Mouse (Mus musculus) mouse embryonic stem cell (cell line): ENCODE measurements at regions not wholly inside any gene's neighbourhood (a gene's known extent, or its start where the extent isn't known, plus 50 kb on each side); places are given as distances from the start of the nearest gene placed in this dataset.

Experiments used
- in situ Hi-C, 2 experiments: fragments of 300-500 bp; cut with MboI; formaldehyde crosslinking; loops; 1 replicate in 1 of 2; 3 replicates in 1 of 2; pipeline ENCODE4 v1.14.3; 2019 to 2020; ENCODE audit warnings: low sequenced_read_pairs in 2 of 2, low pct_unique_long_range_greater_than_20kb in 1 of 2, mixed read lengths in 1 of 2; ENCODE audit not compliant: unreplicated experiment in 1 of 2

GRCm38 (mm10) chr1:35749603-35750002 lies 318.6 kb upstream of the Hs6st1 start:
- in situ Hi-C loops = loop anchor here in 1 of 2 experiments (25.0 kb wide), 1 partner anchor 388 kb away; no protein-coding TSS in a partner anchor

DNA sequence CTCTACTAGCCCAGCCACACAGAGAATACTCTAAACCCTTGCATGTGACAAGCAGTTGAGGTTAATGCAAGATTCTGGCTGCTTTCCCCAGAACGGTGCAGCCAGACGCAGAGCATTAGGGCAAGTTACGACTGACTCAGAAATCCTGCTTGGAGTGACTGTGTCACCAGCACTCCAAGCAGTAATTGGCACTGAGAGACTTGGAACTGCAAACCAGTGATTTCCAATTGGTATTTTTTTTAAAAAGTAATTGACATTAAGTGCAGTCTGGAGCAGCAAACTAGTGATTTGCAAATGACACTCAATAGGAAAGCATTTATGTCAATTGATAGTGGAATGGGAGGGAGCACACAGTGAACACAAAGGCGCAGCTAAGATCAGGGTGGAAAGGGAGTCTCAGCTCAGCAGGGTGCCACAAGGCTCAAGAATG lies 318.1 kb upstream of the Hs6st1 start:
- in situ Hi-C loops = no loop called here

- in situ Hi-C loops = no loop called here
These were observed 315.6 kb upstream of the Hs6st1 start for GRCm38 (mm10) chr1:35752636-35753035.

GRCm38 (mm10) chr1:35754170-35754569 lies 314.0 kb upstream of the Hs6st1 start:
- in situ Hi-C loops = no loop called here

- in situ Hi-C loops = no loop called here
These were observed 309.2 kb upstream of the Hs6st1 start for GRCm38 (mm10) chr1:35759010-35759409.

- in situ Hi-C loops = no loop called here
These were observed 308.6 kb upstream of the Hs6st1 start for GRCm38 (mm10) chr1:35759600-35759999.

DNA sequence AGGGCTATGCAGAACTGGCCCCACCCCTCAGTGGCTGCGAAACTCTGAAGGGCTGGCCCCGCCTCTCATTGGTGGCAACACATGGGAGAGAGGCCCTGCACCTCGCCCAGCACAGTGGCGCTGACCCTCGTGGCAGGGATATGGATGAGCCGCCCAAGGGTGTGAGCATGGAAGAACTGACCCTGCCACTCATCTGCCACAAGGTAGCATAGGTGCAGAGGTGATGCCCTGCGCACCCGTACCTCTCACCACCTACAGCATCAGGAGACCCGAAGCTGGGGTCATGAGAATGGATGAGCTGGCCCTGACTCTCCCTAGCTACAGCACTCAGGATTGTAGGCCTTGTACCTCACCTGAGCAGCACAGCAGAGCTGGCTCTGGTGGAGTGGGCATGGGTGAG lies 305.1 kb upstream of the Hs6st1 start:
- in situ Hi-C loops = no loop called here

DNA sequence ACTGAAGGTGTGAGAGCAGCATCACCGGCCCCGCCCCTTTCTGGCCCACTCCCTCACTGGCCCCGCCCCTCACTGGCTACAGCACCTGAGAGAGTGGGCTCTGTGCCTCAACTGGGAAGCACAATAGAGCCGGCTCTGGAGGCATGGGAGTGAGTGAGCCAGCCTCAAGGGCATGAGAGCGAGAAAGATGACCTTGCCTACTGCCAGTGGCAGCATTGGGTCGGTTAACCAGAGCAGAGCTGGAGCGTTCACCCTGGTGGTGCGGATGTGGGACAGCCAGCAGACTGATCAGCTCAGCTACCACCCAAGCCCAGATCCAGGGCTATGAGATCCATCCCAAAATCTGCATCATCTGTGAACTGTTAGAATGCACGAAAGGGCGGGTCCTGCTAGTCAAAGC lies 304.7 kb upstream of the Hs6st1 start:
- in situ Hi-C loops = no loop called here

DNA sequence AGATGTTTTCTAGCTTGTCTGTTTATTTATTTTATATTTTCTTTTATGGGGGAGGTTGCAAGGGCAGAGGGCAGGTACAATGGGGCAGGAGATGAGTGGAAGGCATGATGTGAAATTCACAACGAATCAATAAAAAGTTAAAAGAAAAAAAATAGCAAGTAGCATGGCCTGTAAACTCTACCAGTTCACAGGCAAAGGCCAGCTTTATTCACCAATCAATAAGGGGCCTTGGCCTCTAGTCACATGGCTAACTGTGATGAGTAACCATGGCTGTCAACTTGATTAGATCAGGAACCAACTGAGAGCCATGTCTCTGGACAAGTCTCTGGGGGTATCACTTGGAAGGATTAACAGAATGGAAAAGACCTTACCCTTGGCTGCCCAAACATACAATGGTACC lies 304.1 kb upstream of the Hs6st1 start:
- in situ Hi-C loops = no loop called here

- in situ Hi-C loops = no loop called here
These were observed 302.5 kb upstream of the Hs6st1 start for GRCm38 (mm10) chr1:35765692-35766091.

DNA sequence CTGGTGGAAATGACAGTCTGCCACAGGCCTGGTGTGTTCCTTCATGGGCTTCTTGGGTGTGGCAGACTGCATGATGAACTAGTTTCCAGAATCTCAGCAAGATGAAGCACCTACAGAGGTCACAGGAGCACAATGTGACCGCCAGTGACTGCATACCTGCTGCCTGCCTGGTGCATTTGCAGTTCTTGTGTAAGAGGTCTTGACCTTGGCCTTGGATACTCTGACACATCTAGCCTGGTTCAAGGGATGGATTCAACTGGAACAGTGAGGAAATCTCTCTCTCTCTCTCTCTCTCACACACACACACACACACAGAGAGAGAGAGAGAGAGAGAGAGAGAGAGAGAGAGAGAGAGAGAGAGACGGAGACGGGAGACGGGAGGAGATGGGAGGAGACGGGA lies 301.9 kb upstream of the Hs6st1 start:
- in situ Hi-C loops = no loop called here

- in situ Hi-C loops = no loop called here
These were observed 295.6 kb upstream of the Hs6st1 start for GRCm38 (mm10) chr1:35772567-35772966.

DNA sequence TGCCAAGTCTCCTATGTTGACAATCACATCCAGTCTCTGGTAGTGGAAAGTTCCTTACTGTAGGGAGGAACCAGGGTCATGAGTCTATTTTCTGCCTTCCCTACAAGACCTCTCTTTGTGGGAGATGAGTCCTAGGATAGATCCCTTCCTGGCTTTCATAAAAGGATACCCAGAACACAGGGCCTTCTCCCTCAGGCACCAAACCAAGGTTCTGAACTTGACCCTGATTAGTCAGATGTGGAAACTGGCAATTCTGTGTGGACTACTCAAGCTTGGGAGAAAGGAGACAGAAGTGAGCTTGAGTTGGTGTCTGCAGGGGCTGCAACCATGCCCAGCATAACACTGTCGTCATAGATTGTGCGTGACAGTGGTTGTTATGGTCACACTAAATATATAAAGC lies 293.6 kb upstream of the Hs6st1 start:
- in situ Hi-C loops = no loop called here

GRCm38 (mm10) chr1:35782668-35783067 lies 285.5 kb upstream of the Hs6st1 start:
- in situ Hi-C loops = no loop called here

GRCm38 (mm10) chr1:35783427-35783826 lies 284.8 kb upstream of the Hs6st1 start:
- in situ Hi-C loops = no loop called here

DNA sequence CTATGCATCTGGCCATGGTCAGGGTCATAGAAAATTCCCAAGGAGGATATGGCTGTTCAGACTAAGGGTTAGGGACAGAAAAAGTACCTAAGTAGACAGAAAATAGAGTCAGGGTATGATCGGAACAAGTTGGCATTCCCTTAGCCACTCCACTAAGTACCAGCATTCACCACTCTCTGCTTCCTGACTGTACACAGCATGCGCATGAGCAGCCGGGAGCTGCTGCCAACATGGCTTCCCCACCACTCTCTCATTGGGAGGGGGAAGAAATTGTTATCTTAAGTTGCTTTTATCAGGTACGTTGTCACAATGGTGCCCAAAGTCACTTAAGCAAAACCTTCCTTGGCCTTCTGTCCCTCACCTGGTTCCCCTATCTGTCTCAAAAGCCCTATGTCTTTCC lies 282.0 kb upstream of the Hs6st1 start:
- in situ Hi-C loops = no loop called here

DNA sequence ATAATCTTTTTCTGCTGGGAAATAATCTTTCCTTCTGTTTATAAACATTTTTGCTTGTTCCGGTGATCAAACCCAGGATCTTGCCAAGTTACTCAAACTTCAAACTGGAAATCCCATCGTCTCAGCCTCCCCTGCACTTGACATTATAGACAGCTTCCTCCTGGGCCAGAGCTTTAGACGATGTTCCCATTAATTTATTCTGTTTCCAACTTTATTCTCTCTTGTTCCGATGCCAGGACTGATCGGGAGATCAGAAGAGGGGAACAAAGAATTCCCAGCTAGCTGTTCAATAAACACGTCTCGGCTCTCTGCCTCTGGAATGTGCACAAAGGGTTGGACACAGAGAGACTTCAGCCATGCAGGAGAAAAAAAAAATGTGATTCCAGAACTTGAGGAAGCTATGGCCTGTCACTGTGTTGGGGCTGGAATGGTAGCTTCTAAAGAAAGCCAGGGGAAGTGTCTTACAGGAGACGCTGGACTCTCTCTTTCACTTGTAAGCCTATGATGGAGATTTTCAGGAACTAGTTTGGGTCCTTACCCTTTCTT lies 281.5 kb upstream of the Hs6st1 start:
- in situ Hi-C loops = no loop called here

GRCm38 (mm10) chr1:35797064-35797463 lies 271.1 kb upstream of the Hs6st1 start:
- in situ Hi-C loops = no loop called here

- in situ Hi-C loops = no loop called here
These were observed 270.7 kb upstream of the Hs6st1 start for GRCm38 (mm10) chr1:35797526-35797925.

DNA sequence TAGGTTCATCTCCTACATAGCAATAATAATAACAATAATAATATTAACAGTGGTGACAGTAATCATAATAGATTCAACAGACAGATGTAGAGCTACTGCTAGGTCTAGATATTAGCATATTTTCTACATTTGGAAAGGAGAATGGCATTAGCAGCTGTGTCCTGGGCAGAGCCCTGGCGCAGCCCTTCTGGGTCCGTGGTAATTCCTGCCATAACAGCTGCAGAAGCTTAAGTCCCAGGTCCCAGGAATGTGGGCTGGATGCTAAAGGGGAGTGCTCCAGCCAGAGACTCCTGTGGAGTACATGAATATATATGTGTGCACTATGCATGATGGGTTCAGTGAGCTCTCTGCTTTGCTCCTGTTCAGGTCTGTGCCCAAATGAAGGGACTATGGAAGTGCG lies 262.7 kb upstream of the Hs6st1 start:
- in situ Hi-C loops = no loop called here

DNA sequence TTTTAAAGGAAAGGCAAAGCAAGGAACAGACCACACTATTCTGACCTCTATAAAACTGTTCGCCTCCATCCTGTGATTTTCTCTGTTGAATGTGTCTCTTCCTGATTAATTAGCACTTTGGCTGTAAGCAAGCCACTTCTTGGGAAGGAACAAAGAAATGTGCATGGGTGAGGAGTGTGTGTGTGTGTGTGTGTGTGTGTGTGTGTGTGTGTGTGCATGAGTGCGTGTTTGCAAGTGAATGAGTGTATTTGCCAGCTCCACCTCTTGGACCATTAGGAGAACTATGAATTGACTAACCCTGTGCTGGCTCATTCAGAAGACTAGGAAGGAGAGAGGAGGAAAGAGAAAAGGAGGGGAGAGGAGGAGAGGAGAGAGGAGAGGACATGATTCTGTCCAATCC lies 261.9 kb upstream of the Hs6st1 start:
- in situ Hi-C loops = no loop called here
